9 mouse cellular contexts compared by ENCODE assay signal in the genomic region with DNA sequence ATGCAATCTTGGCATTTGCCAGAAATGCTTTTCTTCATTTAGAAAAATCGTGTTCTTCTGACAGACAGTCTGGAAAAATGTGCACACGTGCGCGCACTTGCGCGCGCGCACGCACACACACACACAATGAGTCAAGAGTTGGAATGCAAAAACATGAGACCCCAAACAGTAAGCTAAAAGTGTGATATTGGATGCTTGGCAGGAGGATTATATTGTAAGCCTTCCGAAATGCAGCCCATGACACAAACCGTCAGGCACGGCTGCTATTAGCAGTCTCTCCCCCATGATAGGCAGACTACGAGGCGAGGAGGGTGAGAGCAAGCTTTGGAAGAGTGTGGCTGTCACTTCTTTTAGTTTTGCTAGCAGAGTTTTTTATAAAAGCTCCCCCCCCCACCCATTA.
DNase-seq lines count a peak whose midpoint lies in the region; ATAC-seq and TF ChIP-seq lines count a peak whose summit lies in the region.
"Had no signal": no experiment of that assay in that cellular context is flagged by ENCODE, and none has a peak within 500 bp of the region (broad histone marks: within the 10 kb centered on the region; RNA-seq: fewer than 3 reads in every experiment).

No protein-coding gene starts in this region.

- H3K4me2 ChIP-seq in forebrain, embryonic 13.5 days = peak overlapping the region; percentile 60
- peak overlapping the region; percentile 47 for H3K4me2 ChIP-seq in midbrain, embryonic 13.5 days (replicated peaks)

- peak overlapping the region; percentile 43; the same call in 1 of the 2 replicates for H3K4me3 ChIP-seq in layer of hippocampus, adult 2 months
- H3K4me3 ChIP-seq in forebrain, embryonic 13.5 days = peak overlapping the region; percentile 32
- peak overlapping the region; percentile 19 for H3K4me3 ChIP-seq in midbrain, embryonic 13.5 days (replicated peaks)

- H3K9ac ChIP-seq in forebrain, embryonic 13.5 days = peak overlapping the region; percentile 22; the same call in 1 of the 2 replicates
- H3K9ac ChIP-seq in midbrain, embryonic 13.5 days (replicated peaks) = 0 out of 2 replicates have a peak overlapping the region, but pooled peaks have one; percentile 2

- no peak overlapping the region for H3K27ac ChIP-seq in layer of hippocampus, adult 2 months
- H3K27ac ChIP-seq in forebrain, embryonic 13.5 days = no peak overlapping the region
- no peak overlapping the region for H3K27ac ChIP-seq in midbrain, embryonic 13.5 days

- no peaks in the 10 kb centered on the region for H3K9me3 ChIP-seq in forebrain, embryonic 13.5 days (replicated peaks)
- no peaks in the 10 kb centered on the region for H3K9me3 ChIP-seq in midbrain, embryonic 13.5 days

- H3K27me3 ChIP-seq in forebrain, embryonic 13.5 days = no peaks in the 10 kb centered on the region
- no peaks in the 10 kb centered on the region for H3K27me3 ChIP-seq in midbrain, embryonic 13.5 days

- no peaks in the 10 kb centered on the region for H3K36me3 ChIP-seq in forebrain, embryonic 13.5 days (ENCODE audit: poor library complexity, severe bottlenecking)
- no peaks in the 10 kb centered on the region for H3K36me3 ChIP-seq in midbrain, embryonic 13.5 days

- peak; percentile 67 for ATAC-seq in forebrain, embryonic 13.5 days
- peak; percentile 68; the same call in 1 of the 2 replicates for ATAC-seq in midbrain, embryonic 13.5 days
- no peak for ATAC-seq in erythroid progenitor cell, adult 5-6 weeks (replicated peaks; ENCODE audit: low FRiP score, poor library complexity, severe bottlenecking)

- no peak for DNase-seq in layer of hippocampus, adult 2 months (ENCODE audit: low spot score in 2 of 2)
- no peak for DNase-seq in layer of hippocampus, adult 8-10 months (ENCODE audit: low spot score in 2 of 2)
- peak; percentile 12 for DNase-seq in embryo, embryonic 10.5 days (ENCODE audit: low spot score)
- no peak for DNase-seq in lung, postnatal 4 days
- no peak for DNase-seq in layer of hippocampus, adult 9-10 months (ENCODE audit: low spot score)
- DNase-seq: layer of hippocampus, adult 9-11 months had no signal

- 24% methylated on average over 14 of the region's 14 CpGs for WGBS in forebrain, embryonic 13.5 days
- 39% methylated on average over 14 of the region's 14 CpGs for WGBS in midbrain, embryonic 13.5 days

- TF ChIP-seq CTCF in layer of hippocampus, adult 2 months (conservative IDR thresholded peaks at IDR 0.05) = no peak

- H3K4me1 ChIP-seq in forebrain, embryonic 13.5 days = peaks cover 14% of the 10 kb centered on the region
- H3K4me1 ChIP-seq in midbrain, embryonic 13.5 days (replicated peaks) = peaks cover 13% of the 10 kb centered on the region
